Mouse (Mus musculus) spleen, adult 2 months (tissue): ENCODE results near the gene Slc4a1ap. TPM values are rescaled to one million over a fixed set of nuclear protein-coding genes. Genes with fewer than 3 reads are reported as not detected.
A peak's percentile ranks its signal among the peaks of the same experiment; 100 is the strongest.

ENCODE experiments used
- DNase-seq, 2 experiments: peaks; one replicate each; pipeline versions ENCODE4 v3.0.0 to v3.0.0-alpha.2; 2012 to 2021; ENCODE audit warnings: low spot score in 2 of 2, low read depth in 1 of 2
- H3K27ac ChIP-seq: fragments of 200-500 bp; 2 replicates; pipeline ENCODE4 v1.5.1; 2012; ENCODE audit warnings: low read length, inconsistent platforms; ENCODE audit not compliant: insufficient read depth
- H3K27me3 ChIP-seq: fragments of 200-500 bp; 2 replicates; pipeline ENCODE4 v1.6.1; 2012; ENCODE audit warnings: mild to moderate bottlenecking, moderate library complexity, low read length, inconsistent platforms; ENCODE audit not compliant: control insufficient read depth, insufficient read depth
- H3K36me3 ChIP-seq: fragments of 200-500 bp; 2 replicates; pipeline ENCODE4 v1.6.1; 2012; ENCODE audit warnings: mild to moderate bottlenecking, low read length, inconsistent platforms; ENCODE audit not compliant: control insufficient read depth, insufficient read depth
- H3K4me1 ChIP-seq: fragments of 200-500 bp; 2 replicates; pipeline ENCODE4 v1.6.1; 2011; ENCODE audit warnings: inconsistent platforms; ENCODE audit not compliant: control insufficient read depth, insufficient read depth, insufficient read length
- H3K4me3 ChIP-seq: fragments of 200-500 bp; 2 replicates; pipeline ENCODE4 v1.5.1; 2011; ENCODE audit warnings: mild to moderate bottlenecking, inconsistent platforms; ENCODE audit not compliant: insufficient read depth, insufficient read length; ENCODE audit errors: extremely low read depth
- CTCF ChIP-seq: fragments of 200-500 bp; IDR thresholded peaks from 2 replicates; pipeline ENCODE4 v1.5.1; 2011; ENCODE audit warnings: mild to moderate bottlenecking, inconsistent platforms; ENCODE audit not compliant: insufficient read depth, insufficient read length, insufficient replicate concordance; ENCODE audit errors: extremely low read depth
- POLR2A ChIP-seq: fragments of 200-500 bp; IDR thresholded peaks from 2 replicates; pipeline ENCODE4 v1.6.1; 2011; ENCODE audit warnings: low read depth, low read length, inconsistent platforms
- WGBS: fragments of 180-500 bp; shearing (Covaris S2); methylation state at CpG from one replicate; pipeline ENCODE4 v1.1.7; 2018; 5-methylcytosine and 5-hydroxymethylcytosine counted together
- polyA plus RNA-seq: library from polyadenylated mRNA; depleted of rRNA; stranded (reverse); fragments of >200 nt; gene quantifications from 2 replicates; pipeline ENCODE4 v1.2.3, GENCODE M21; 2012

The Slc4a1ap gene
- polyA plus RNA-seq, 1 experiment: 10.3 TPM

DNA sequence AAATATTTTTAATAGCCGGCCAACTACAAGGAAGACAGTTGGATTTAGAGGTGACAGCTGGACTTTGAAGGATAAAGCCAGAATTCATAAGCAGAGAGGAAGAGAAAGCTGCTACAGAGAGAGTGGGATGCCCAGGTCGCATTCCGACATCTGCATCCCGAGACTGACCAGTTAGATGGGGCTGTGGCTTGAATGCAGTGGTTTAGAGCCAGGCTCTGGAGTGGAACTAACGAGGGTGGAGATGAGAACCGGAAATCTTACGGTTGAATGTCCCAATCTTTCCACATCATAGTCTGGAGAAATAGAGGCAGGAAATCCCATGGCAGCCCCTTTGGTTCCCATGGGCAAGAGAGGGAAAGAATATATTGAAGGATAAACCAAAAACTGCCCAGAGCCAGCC is 39.2 kb downstream of the Slc4a1ap start:
- 0 out of 2 replicates have a peak, but pooled peaks cover 1% of the 10 kb centered on the region for H3K36me3 ChIP-seq
- WGBS: 95% methylated on average over 7 of the region's 7 CpGs
- TF ChIP-seq CTCF (no peak), POLR2A (no peak)
- no peak overlapping the region for H3K27ac ChIP-seq
- no peak for DNase-seq
- peaks cover 4% of the 10 kb centered on the region; the same call in 1 of the 2 replicates for H3K4me1 ChIP-seq
- H3K4me3 ChIP-seq: no peak overlapping the region
- H3K27me3 ChIP-seq: no peaks in the 10 kb centered on the region

DNA sequence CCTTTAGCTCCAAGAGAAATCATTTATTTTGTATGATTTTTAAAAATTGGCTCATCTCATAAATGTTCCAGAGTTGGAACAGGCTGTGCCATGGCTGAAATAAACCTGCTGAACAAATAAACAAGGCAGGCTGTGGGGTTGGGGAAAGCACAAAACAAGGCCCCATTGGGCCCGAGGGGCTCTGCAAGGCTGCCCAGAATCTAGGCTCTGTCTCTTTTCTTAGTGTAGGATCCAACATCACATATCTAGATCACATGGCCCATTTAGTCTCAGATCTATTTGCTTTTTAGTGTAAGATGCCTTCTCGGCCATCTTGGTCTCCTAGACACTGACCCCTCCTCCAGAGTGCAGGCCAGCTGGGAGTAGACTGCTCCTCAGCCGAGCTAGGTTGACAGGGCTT is 39.7 kb downstream of the Slc4a1ap start:
- 85% methylated on average over 3 of the region's 3 CpGs for WGBS
- Histone ChIP-seq H3K27me3 (no peaks in the 10 kb centered on the region), H3K36me3 (0 out of 2 replicates have a peak, but pooled peaks cover 1% of the 10 kb centered on the region), H3K4me1 (peaks cover 6% of the 10 kb centered on the region; the same call in 1 of the 2 replicates), H3K27ac (no peak overlapping the region), H3K4me3 (no peak overlapping the region)
- no peak for TF ChIP-seq CTCF
- TF ChIP-seq POLR2A: no peak
- no peak for DNase-seq

DNA sequence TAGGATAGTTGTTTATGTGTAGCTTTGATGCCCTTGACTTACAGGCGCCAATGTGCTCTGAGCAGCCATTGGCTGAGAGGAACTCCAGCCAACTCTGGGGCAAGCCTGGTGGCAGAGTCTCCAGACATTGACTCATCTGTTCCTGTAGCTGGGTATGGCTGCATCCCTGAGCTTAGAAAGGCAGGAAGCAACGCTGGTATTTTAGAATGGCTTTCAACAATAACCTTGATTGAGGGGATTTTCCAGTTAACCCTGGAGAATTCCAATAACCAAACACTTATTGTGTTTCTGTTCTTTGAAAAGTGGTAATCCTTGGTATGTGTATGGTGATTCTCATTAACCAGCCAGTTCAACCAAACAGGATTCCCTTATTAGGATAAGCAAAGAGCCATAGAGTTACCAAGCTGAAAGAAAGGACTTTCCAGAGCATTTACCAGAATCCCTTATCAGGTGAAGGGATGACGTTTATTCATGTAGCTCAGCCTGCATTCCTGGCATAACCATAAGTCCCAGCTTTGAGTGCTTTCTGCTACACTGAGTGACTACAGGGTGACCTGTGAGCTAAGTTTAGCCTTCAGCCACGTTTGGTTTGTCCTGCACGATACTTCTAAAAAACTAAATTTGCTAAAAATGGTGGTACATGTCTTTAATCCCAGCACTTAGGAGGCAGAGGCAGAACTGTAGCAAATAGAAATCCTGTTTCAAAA is 41.3 kb downstream of the Slc4a1ap start:
- Histone ChIP-seq H3K27ac (no peak overlapping the region), H3K4me1 (peaks cover 6% of the 10 kb centered on the region; the same call in 1 of the 2 replicates), H3K4me3 (no peak overlapping the region), H3K36me3 (no peaks in the 10 kb centered on the region), H3K27me3 (no peaks in the 10 kb centered on the region)
- DNase-seq: no peak
- 84% methylated on average over 5 of the region's 5 CpGs for WGBS
- no peak for TF ChIP-seq POLR2A
- TF ChIP-seq CTCF: no peak

DNA sequence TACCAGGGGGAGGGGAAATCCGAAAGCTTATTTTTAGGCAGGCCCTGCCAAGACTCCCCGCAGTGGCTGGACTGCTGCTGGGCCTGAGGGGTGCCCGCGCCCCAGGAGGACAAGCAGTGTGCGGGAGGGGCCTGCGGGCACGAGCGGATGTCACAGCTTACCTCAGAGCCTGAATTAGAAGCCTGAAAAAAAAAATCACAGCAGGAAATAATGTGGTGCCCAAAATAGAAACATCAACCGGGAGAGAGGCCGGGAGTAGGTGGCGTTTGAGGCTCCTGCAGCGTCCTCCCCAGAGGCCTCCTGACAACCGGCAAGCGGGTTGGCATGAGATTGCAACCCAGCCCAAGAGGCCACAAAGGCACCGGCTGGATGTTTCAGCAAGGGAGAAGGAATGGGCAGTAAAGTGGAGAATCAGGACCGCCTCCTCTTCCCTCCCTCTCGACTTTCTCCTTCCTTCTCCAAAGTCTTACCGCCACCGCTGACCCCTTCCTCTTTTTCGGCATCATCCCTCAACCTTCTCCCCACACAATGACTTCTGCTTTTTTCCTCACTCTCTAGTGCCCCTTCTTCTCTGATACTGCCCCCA is 44.3 kb downstream of the Slc4a1ap start:
- no peak for TF ChIP-seq POLR2A
- TF ChIP-seq CTCF: no peak
- Histone ChIP-seq H3K4me3 (no peak overlapping the region; the same call in 1 of the 2 replicates), H3K4me1 (peaks cover 6% of the 10 kb centered on the region; the same call in 1 of the 2 replicates), H3K27me3 (no peaks in the 10 kb centered on the region), H3K36me3 (no peaks in the 10 kb centered on the region), H3K27ac (no peak overlapping the region)
- peak in 1 of 2 experiments; percentile 13 for DNase-seq
- 2% methylated on average over 20 of the region's 20 CpGs for WGBS

DNA sequence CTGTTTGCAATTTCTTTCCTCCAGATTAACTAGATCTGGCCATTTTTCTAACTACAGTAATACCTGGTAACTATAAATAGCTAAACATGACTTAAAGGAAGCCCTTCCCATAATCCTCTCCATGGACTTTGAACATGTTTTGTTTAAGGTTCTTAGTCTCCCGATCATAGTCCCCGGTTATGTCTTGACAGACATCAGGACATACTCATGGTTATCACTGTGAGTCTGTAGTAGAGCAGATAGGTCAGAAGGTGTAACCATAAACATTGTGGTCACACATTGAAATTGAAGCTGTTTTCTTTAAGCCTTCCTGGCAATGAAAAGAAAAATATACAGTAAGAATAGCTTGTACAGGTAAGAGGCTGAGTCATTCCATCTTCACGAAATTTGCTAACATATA is 46.9 kb downstream of the Slc4a1ap start:
- no peak for TF ChIP-seq POLR2A
- TF ChIP-seq CTCF: no peak
- WGBS: 92% methylated on average over 3 of the region's 3 CpGs
- no peak for DNase-seq
- Histone ChIP-seq H3K4me3 (no peak overlapping the region), H3K27me3 (no peaks in the 10 kb centered on the region), H3K4me1 (peaks cover 6% of the 10 kb centered on the region; the same call in 1 of the 2 replicates), H3K36me3 (no peaks in the 10 kb centered on the region), H3K27ac (no peak overlapping the region)

DNA sequence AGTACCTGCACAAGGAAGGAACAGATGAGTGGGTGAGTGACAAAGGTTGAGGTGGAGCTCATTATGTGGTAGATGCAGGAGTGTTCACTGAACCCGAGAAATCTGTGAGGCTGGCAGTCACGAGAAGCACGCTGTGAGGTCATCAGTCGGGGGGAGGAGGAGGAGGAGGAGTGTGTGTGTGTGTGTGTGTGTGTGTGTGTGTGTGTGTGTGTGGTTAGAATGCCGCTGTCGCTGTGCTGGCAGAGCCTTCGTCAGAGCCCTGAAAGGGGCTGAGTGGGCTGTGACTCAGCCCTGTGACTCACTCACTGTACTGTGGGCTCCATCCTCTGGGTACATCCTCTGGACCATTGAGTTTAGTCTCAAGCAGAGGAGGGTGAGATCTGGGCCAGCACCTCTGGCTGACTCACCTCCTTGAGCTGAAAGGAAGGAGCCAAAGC is 49.8 kb downstream of the Slc4a1ap start:
- DNase-seq: no peak
- Histone ChIP-seq H3K4me3 (no peak overlapping the region), H3K27ac (no peak overlapping the region)

DNA sequence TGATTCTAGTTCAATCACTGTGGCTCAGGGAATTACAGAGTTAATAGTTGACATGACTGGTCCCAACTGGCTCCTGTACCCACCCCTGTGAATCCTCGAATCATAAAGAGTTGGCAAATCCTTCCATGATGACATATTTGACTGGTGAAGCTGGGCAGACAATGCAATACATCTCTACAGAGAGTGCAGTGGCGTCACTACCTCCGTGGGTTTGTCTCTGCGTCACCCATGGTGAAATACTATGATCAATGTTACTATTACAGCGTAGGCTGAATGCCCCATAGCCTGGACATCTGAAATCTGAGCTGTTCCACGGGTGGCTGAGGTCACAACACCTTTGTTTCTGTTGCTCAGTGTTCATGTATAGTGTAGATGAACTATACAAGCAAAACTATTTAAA is 54.5 kb downstream of the Slc4a1ap start:
- Histone ChIP-seq H3K4me3 (no peak overlapping the region), H3K27ac (no peak overlapping the region), H3K36me3 (no peaks in the 10 kb centered on the region), H3K27me3 (no peaks in the 10 kb centered on the region), H3K4me1 (no peaks in the 10 kb centered on the region)
- no peak for DNase-seq
- no peak for TF ChIP-seq CTCF
- TF ChIP-seq POLR2A: no peak
- 85% methylated on average over 6 of the region's 6 CpGs for WGBS

More for the DNA sequence above, 49.8 kb downstream of the Slc4a1ap start:
- no peaks in the 10 kb centered on the region for H3K27me3 ChIP-seq
- no peaks in the 10 kb centered on the region for H3K4me1 ChIP-seq
- no peaks in the 10 kb centered on the region for H3K36me3 ChIP-seq
- WGBS: 21% methylated on average over 7 of the region's 7 CpGs
- no peak for TF ChIP-seq POLR2A
